Mouse (Mus musculus) gastrocnemius, adult 8-10 months (tissue): Measurements from ENCODE around the gene Gripap1. TPM values are rescaled to one million over a fixed set of nuclear protein-coding genes. Genes with fewer than 3 reads are reported as not detected.

ENCODE experiments used
- DNase-seq, 2 experiments: peaks; one replicate each; pipeline ENCODE4 v3.0.0; 2022; ENCODE audit warnings: low spot score in 2 of 2
- microRNA-seq: library from miRNA; unstranded; fragments of <30 nt; microRNA quantifications from one replicate; pipeline ENCODE4 v1.2.0, GENCODE M21; 2022
- total RNA-seq, 4 experiments: library from RNA; stranded (reverse); gene quantifications; 2 replicates each; pipeline ENCODE4 v1.2.4; 2022

Gripap1 gene
- total RNA-seq, 4 experiments from 2014 or later: 15.5 to 19.4 (median 16.1) TPM

DNA sequence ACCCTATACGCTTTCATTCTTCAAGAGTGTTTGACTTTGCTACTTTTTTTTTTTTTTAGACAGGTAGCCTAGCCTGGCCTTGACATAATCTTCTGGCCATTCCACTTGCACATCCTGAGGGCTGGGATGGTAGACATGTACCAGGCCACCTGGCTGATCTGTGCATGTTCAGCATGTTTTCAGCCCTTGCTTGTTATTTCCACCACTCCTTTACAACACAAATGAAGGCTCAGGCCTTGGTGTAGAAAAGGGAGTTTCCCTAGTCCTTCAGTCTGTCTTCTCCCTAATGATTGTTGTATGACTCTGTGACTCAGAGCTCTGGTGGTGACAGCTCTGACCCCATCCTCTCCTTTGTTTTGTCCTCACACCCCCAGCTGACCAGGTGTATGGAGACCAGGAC lies 77.6 kb downstream of the Gripap1 start:
- DNase-seq: no peak

DNA sequence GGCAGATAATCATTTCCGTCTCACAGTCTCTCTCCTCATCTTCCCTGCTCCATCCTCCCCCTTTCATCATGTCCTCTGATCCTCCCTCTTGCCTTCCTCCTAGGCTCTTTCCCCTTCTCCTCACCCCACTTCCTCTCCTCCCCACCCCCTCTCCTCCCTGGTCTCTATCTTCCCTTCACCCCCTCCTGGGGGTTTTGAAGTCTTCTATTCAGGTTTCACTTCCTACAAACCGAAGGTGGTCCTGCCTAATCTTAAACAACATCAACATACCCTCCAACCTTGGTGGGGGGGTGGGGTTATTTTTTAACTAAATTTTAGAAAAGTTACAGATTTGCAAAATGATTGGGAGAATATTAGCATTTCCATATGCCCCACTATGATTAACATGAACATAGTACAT lies 78.9 kb downstream of the Gripap1 start:
- no peak for DNase-seq

DNA sequence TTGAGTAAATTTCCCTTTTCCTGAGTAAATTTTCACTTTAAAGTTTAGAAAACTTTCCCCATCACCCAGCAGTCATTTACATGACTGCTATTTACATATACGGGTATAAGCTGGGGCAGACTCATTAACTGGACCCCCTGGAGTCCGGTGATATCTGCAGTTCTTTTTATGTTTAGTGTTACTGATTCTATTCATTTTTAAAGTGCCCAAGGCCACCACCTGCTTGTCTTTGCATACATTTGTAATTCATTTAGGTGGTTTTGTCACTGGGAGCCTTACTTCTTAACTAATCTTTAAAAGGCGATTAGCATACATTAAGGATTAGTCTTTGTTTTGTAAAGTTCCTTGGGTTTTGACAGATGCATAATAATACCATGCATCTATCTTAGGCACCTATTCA lies 80.3 kb downstream of the Gripap1 start:
- no peak for DNase-seq

Small RNA genes lying within 50 kb of the gene (microRNA-seq; reads per million reads assigned to microRNA genes)
- 44.1 reads per million, percentile 37 among the genes with 10 or more reads in this experiment for gene Mir1198

Other genes starting within 250 kb of the Gripap1 start
- under 1 TPM in 2 of 4 experiments, not detected in 2; 0.19 to 0.59 TPM for gene Foxp3, start 216.1 kb upstream of the Gripap1 start, total RNA-seq
- gene Ppp1r3f, start 215.5 kb upstream of the Gripap1 start, total RNA-seq: 1 to 10 TPM; 2.4 to 4.7 (median 4.3) TPM
- 10 to 100 TPM; 10.1 to 13.8 (median 11.6) TPM for gene Ccdc22, start 184.2 kb upstream of the Gripap1 start, total RNA-seq
- gene Cacna1f, start 182.7 kb upstream of the Gripap1 start, total RNA-seq: not detected
- 1 to 10 TPM in 3 of 4 experiments, under 1 TPM in 1; 0.73 to 4.3 (median 2.2) TPM for gene Syp, start 151.3 kb upstream of the Gripap1 start, total RNA-seq
- 10 to 100 TPM; 13.4 to 22.6 (median 17.0) TPM for gene Prickle3, start 132.5 kb upstream of the Gripap1 start, total RNA-seq
- 10 to 100 TPM; 29.6 to 34.3 (median 33.3) TPM for gene Plp2, start 118.4 kb upstream of the Gripap1 start, total RNA-seq
- gene Magix, start 108.5 kb upstream of the Gripap1 start, total RNA-seq: 10 to 100 TPM; 21.4 to 25.1 (median 22.7) TPM
- gene Gpkow, start 92.6 kb upstream of the Gripap1 start, total RNA-seq: 10 to 100 TPM; 12.4 to 13.2 (median 12.7) TPM
- gene Wdr45, start 75.4 kb upstream of the Gripap1 start, total RNA-seq: 10 to 100 TPM; 34.5 to 41.8 (median 37.8) TPM
- gene Gm45208, start 67.5 kb upstream of the Gripap1 start, total RNA-seq: under 1 TPM in 1 of 4 experiments, not detected in 3; 0.83 TPM
- gene Praf2, start 61.3 kb upstream of the Gripap1 start, total RNA-seq: 1 to 10 TPM; 3.6 to 4.6 (median 3.7) TPM
- 1 to 10 TPM in 1 of 4 experiments, under 1 TPM in 2, not detected in 1; 0.34 to 1.1 (median 0.86) TPM for gene Ccdc120, start 38.9 kb upstream of the Gripap1 start, total RNA-seq
- gene Tfe3, start 27.2 kb upstream of the Gripap1 start, total RNA-seq: 1 to 10 TPM; 6.0 to 8.1 (median 7.6) TPM
- gene Kcnd1, start 32.5 kb downstream of the Gripap1 start, total RNA-seq: under 1 TPM; 0.05 to 0.16 (median 0.12) TPM
- gene Otud5, start 51.6 kb downstream of the Gripap1 start, total RNA-seq: 10 to 100 TPM; 13.8 to 17.8 (median 15.6) TPM
- gene Pim2, start 88.5 kb downstream of the Gripap1 start, total RNA-seq: 1 to 10 TPM; 1.1 to 3.3 (median 1.7) TPM
- 10 to 100 TPM in 2 of 4 experiments, 1 to 10 TPM in 2; 8.5 to 11.3 (median 10.2) TPM for gene Slc35a2, start 94.3 kb downstream of the Gripap1 start, total RNA-seq
- gene Pqbp1, start 109.5 kb downstream of the Gripap1 start, total RNA-seq: 10 to 100 TPM; 17.3 to 20.6 (median 19.3) TPM
- gene Timm17b, start 109.6 kb downstream of the Gripap1 start, total RNA-seq: 10 to 100 TPM; 47.8 to 58.6 (median 53.9) TPM
- not detected for gene Gm10491, start 118.1 kb downstream of the Gripap1 start, total RNA-seq
- 1 to 10 TPM in 1 of 4 experiments, under 1 TPM in 1, not detected in 2; 0.87 to 1.5 TPM for gene Gm10490, start 119.8 kb downstream of the Gripap1 start, total RNA-seq
- not detected for gene Pcsk1n, start 130.1 kb downstream of the Gripap1 start, total RNA-seq
- gene Eras, start 138.8 kb downstream of the Gripap1 start, total RNA-seq: not detected
- 1 to 10 TPM; 3.8 to 6.2 (median 4.2) TPM for gene Hdac6, start 158.1 kb downstream of the Gripap1 start, total RNA-seq
- gene Gata1, start 188.3 kb downstream of the Gripap1 start, total RNA-seq: under 1 TPM in 1 of 4 experiments, not detected in 3; 0.13 TPM
- not detected for gene Glod5, start 228.7 kb downstream of the Gripap1 start, total RNA-seq